Mouse (Mus musculus): Measurements from ENCODE around the gene Wnt3a. TPM values are rescaled to one million over a fixed set of nuclear protein-coding genes. Genes with fewer than 3 reads are reported as not detected.
A peak's percentile ranks its signal among the peaks of the same experiment; 100 is the strongest.

Wnt3a gene
- polyA plus RNA-seq, 1 experiment from 2014 or later: not detected

- no peak for ATAC-seq
- Histone ChIP-seq H3K4me1 (peaks cover 4% of the 10 kb centered on the region; the same call in 1 of the 2 replicates), H3K4me3 (no peak overlapping the region), H3K36me3 (no peaks in the 10 kb centered on the region), H3K4me2 (no peak overlapping the region), H3K9me3 (replicated peaks) (no peaks in the 10 kb centered on the region), H3K27ac (no peak overlapping the region), H3K27me3 (replicated peaks) (peaks cover 98% of the 10 kb centered on the region), H3K9ac (no peak overlapping the region)
- 18% methylated on average over 6 of the region's 6 CpGs for WGBS (ENCODE audit: insufficient replicate concordance)
Observed at GRCm38 (mm10) chr11:59243856-59244255, 46.7 kb downstream of the Wnt3a start.

- Histone ChIP-seq H3K4me1 (peaks cover 7% of the 10 kb centered on the region; the same call in 1 of the 2 replicates), H3K27ac (no peak overlapping the region), H3K9me3 (replicated peaks) (no peaks in the 10 kb centered on the region), H3K27me3 (replicated peaks) (peaks cover 97% of the 10 kb centered on the region), H3K4me2 (no peak overlapping the region), H3K9ac (no peak overlapping the region), H3K36me3 (no peaks in the 10 kb centered on the region), H3K4me3 (no peak overlapping the region)
- WGBS (ENCODE audit: insufficient replicate concordance): 23% methylated on average over 3 of the region's 3 CpGs
- ATAC-seq: no peak
Observed at GRCm38 (mm10) chr11:59241841-59242240, 48.7 kb downstream of the Wnt3a start.

GRCm38 (mm10) chr11:59239796-59240195 is 50.8 kb downstream of the Wnt3a start:
- no peak overlapping the region for H3K27ac ChIP-seq
- WGBS (ENCODE audit: insufficient replicate concordance): 68% methylated on average over 4 of the region's 4 CpGs
- peaks cover 89% of the 10 kb centered on the region for H3K27me3 ChIP-seq (replicated peaks)
- ATAC-seq: no peak
- H3K4me3 ChIP-seq: no peak overlapping the region
- H3K36me3 ChIP-seq: no peaks in the 10 kb centered on the region
- H3K4me1 ChIP-seq: peaks cover 7% of the 10 kb centered on the region; the same call in 1 of the 2 replicates
- no peak overlapping the region for H3K9ac ChIP-seq
- H3K4me2 ChIP-seq: no peak overlapping the region
- H3K9me3 ChIP-seq (replicated peaks): no peaks in the 10 kb centered on the region

- ATAC-seq: no peak
- H3K9me3 ChIP-seq (replicated peaks): no peaks in the 10 kb centered on the region
- H3K4me2 ChIP-seq: no peak overlapping the region
- H3K27me3 ChIP-seq (replicated peaks): peaks cover 89% of the 10 kb centered on the region
- no peak overlapping the region for H3K4me3 ChIP-seq
- no peaks in the 10 kb centered on the region for H3K36me3 ChIP-seq
- H3K4me1 ChIP-seq: peaks cover 7% of the 10 kb centered on the region; the same call in 1 of the 2 replicates
- no peak overlapping the region for H3K27ac ChIP-seq
- no peak overlapping the region for H3K9ac ChIP-seq
- 47% methylated on average over 4 of the region's 4 CpGs for WGBS (ENCODE audit: insufficient replicate concordance)
Observed at GRCm38 (mm10) chr11:59239428-59239785, 51.1 kb downstream of the Wnt3a start.

- H3K36me3 ChIP-seq: no peaks in the 10 kb centered on the region
- H3K9me3 ChIP-seq (replicated peaks): no peaks in the 10 kb centered on the region
- H3K4me2 ChIP-seq: no peak overlapping the region
- peaks cover 88% of the 10 kb centered on the region for H3K27me3 ChIP-seq (replicated peaks)
- WGBS (ENCODE audit: insufficient replicate concordance): 7% methylated on average over 15 of the region's 15 CpGs
- H3K9ac ChIP-seq: no peak overlapping the region
- H3K4me3 ChIP-seq: no peak overlapping the region
- peak; percentile 78 for ATAC-seq
- peaks cover 7% of the 10 kb centered on the region; the same call in 1 of the 2 replicates for H3K4me1 ChIP-seq
- no peak overlapping the region for H3K27ac ChIP-seq
Observed at GRCm38 (mm10) chr11:59238525-59239427, 51.8 kb downstream of the Wnt3a start.

- peaks cover 17% of the 10 kb centered on the region for H3K4me1 ChIP-seq
- no peak for ATAC-seq
- no peak overlapping the region for H3K27ac ChIP-seq
- WGBS (ENCODE audit: insufficient replicate concordance): 65% methylated on average over 2 of the region's 2 CpGs
- H3K36me3 ChIP-seq: no peaks in the 10 kb centered on the region
- no peak overlapping the region for H3K4me2 ChIP-seq
- H3K4me3 ChIP-seq: no peak overlapping the region
- H3K27me3 ChIP-seq (replicated peaks): peaks cover 51% of the 10 kb centered on the region
- H3K9me3 ChIP-seq (replicated peaks): no peaks in the 10 kb centered on the region
- no peak overlapping the region for H3K9ac ChIP-seq
Observed at GRCm38 (mm10) chr11:59232797-59233196, 57.8 kb downstream of the Wnt3a start.

- ATAC-seq: no peak
- 12% methylated on average over 7 of the region's 7 CpGs for WGBS (ENCODE audit: insufficient replicate concordance)
Observed at GRCm38 (mm10) chr11:59230144-59230760, 60.3 kb downstream of the Wnt3a start.

GRCm38 (mm10) chr11:59228122-59228953 is 62.2 kb downstream of the Wnt3a start, which contains the start of gene Arf1:
Arf1 (minus strand) TSS chr11:59228270.
- Histone ChIP-seq H3K36me3 (peaks cover 22% of the 10 kb centered on the region), H3K4me1 (peaks cover 55% of the 10 kb centered on the region)
- 4% methylated on average over 59 of the region's 59 CpGs for WGBS (ENCODE audit: insufficient replicate concordance)

More at GRCm38 (mm10) chr11:59230144-59230760, 60.3 kb downstream of the Wnt3a start:
- Histone ChIP-seq H3K4me3 (no peak overlapping the region), H3K36me3 (peaks cover 7% of the 10 kb centered on the region; the same call in 1 of the 2 replicates), H3K9me3 (replicated peaks) (no peaks in the 10 kb centered on the region), H3K27ac (no peak overlapping the region), H3K4me2 (0 out of 2 replicates have a peak overlapping the region, but pooled peaks have one; percentile 16), H3K9ac (0 out of 2 replicates have a peak overlapping the region, but pooled peaks have one; percentile 24), H3K27me3 (replicated peaks) (peaks cover 36% of the 10 kb centered on the region), H3K4me1 (peaks cover 36% of the 10 kb centered on the region)

GRCm38 (mm10) chr11:59227604-59228121 is 62.9 kb downstream of the Wnt3a start:
- peak overlapping the region; percentile 96 for H3K4me3 ChIP-seq
- ATAC-seq: peak; percentile 75
- H3K9me3 ChIP-seq (replicated peaks): no peaks in the 10 kb centered on the region
- peak overlapping the region; percentile 97 for H3K27ac ChIP-seq
- peaks cover 13% of the 10 kb centered on the region for H3K27me3 ChIP-seq (replicated peaks)
- under 1% methylated on average over 39 of the region's 51 CpGs for WGBS (ENCODE audit: insufficient replicate concordance)
- H3K4me2 ChIP-seq: peak overlapping the region; percentile 86
- peaks cover 62% of the 10 kb centered on the region for H3K4me1 ChIP-seq
- H3K9ac ChIP-seq: peak overlapping the region; percentile 99
- peaks cover 24% of the 10 kb centered on the region for H3K36me3 ChIP-seq

More at GRCm38 (mm10) chr11:59228122-59228953, 62.2 kb downstream of the Wnt3a start, which contains the start of gene Arf1:
- peak within 1 kb of the TSS; percentile 86 for H3K4me2 ChIP-seq
- peaks cover 19% of the 10 kb centered on the region for H3K27me3 ChIP-seq (replicated peaks)
- peak within 1 kb of the TSS; percentile 97 for H3K27ac ChIP-seq
- ATAC-seq: peak; percentile 95
- peak within 1 kb of the TSS; percentile 99 for H3K9ac ChIP-seq
- H3K4me3 ChIP-seq: peak within 1 kb of the TSS; percentile 96
- no peaks in the 10 kb centered on the region for H3K9me3 ChIP-seq (replicated peaks)

- Histone ChIP-seq H3K4me3 (peak overlapping the region; percentile 96), H3K9me3 (replicated peaks) (no peaks in the 10 kb centered on the region), H3K36me3 (peaks cover 25% of the 10 kb centered on the region), H3K9ac (peak overlapping the region; percentile 99), H3K27me3 (replicated peaks) (0 out of 2 replicates have a peak, but pooled peaks cover 6% of the 10 kb centered on the region), H3K4me1 (peaks cover 68% of the 10 kb centered on the region), H3K4me2 (peak overlapping the region; percentile 86), H3K27ac (peak overlapping the region; percentile 97)
- WGBS (ENCODE audit: insufficient replicate concordance): 1% methylated on average over 21 of the region's 21 CpGs
- no peak for ATAC-seq
Observed at GRCm38 (mm10) chr11:59226787-59227603, 63.6 kb downstream of the Wnt3a start.

Data from liver, embryonic 12.5 days (tissue).